Comparison of ENCODE assay signal across 8 mouse cellular contexts in the genomic region with DNA sequence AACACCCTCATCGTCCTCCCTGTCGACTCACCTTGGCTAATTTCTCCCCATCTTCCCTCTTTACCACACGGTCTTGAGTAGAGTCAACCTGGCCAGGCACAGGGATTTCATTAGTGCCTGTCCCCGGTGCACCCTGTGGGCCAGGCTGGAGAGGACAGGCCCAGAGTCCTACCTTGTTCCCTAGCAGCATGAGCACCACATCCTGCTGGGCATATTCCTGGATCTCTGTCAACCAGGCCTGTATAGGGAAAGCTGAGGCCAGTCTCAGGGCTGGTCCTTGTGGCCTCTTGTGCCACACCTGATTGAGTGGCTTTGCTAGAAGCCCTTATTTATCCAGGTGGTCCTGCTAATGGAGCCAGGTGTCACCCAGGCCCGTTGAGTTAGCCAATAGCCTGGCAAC. TPM values are rescaled to one million over a fixed set of nuclear protein-coding genes. Genes with fewer than 3 reads are reported as not detected.
DNase-seq lines count a peak whose midpoint lies in the region; ATAC-seq and TF ChIP-seq lines count a peak whose summit lies in the region.

No protein-coding gene starts in this region.

- DNase-seq in lung, postnatal 0 days (ENCODE audit: low spot score): no peak
- no peak for DNase-seq in lung, postnatal 36 days
- DNase-seq in ovary, adult 18-20 months (ENCODE audit: low spot score): no peak
- no peak for DNase-seq in thymus, postnatal 25 days
- no peak for DNase-seq in gastrocnemius, adult 2 months

- no peak overlapping the region for H3K4me2 ChIP-seq in lung, postnatal 0 days (replicated peaks; ENCODE audit: low read depth, low read length)
- peak overlapping the region; percentile 79 for H3K4me2 ChIP-seq in limb, embryonic 13.5 days (replicated peaks)
- H3K4me2 ChIP-seq in stomach, embryonic 14.5 days (replicated peaks; ENCODE audit: low read depth, low read length): peak overlapping the region; percentile 84

- no peaks in the 10 kb centered on the region for H3K27me3 ChIP-seq in lung, postnatal 0 days (replicated peaks; ENCODE audit: insufficient read depth, low read length)
- H3K27me3 ChIP-seq in limb, embryonic 13.5 days: no peaks in the 10 kb centered on the region
- no peaks in the 10 kb centered on the region for H3K27me3 ChIP-seq in stomach, embryonic 14.5 days (ENCODE audit: control insufficient read depth, insufficient read depth, low read length)

- 20% methylated on average over 5 of the region's 5 CpGs for WGBS in lung, postnatal 0 days
- 28% methylated on average over 5 of the region's 5 CpGs for WGBS in limb, embryonic 13.5 days
- WGBS in stomach, embryonic 14.5 days: 29% methylated on average over 5 of the region's 5 CpGs

- no peak for TF ChIP-seq EP300 in lung, postnatal 0 days (IDR thresholded peaks at IDR 0.05)

- no peak overlapping the region for H3K27ac ChIP-seq in lung, postnatal 0 days (ENCODE audit: low read length)
- H3K27ac ChIP-seq in embryonic fibroblast, embryonic 13.5 days (ENCODE audit: insufficient read depth, low read length): peak overlapping the region; percentile 39; the same call in 1 of the 2 replicates
- peak overlapping the region; percentile 79 for H3K27ac ChIP-seq in limb, embryonic 13.5 days
- H3K27ac ChIP-seq in stomach, embryonic 14.5 days (ENCODE audit: low read length): peak overlapping the region; percentile 56; the same call in 1 of the 2 replicates
- H3K27ac ChIP-seq in gastrocnemius, adult 2 months: no peak overlapping the region; the same call in 1 of the 2 replicates

- 0 out of 2 replicates have a peak overlapping the region, but pooled peaks have one; percentile 20 for H3K9ac ChIP-seq in lung, postnatal 0 days (replicated peaks; ENCODE audit: low read depth)
- peak overlapping the region; percentile 80 for H3K9ac ChIP-seq in limb, embryonic 13.5 days
- H3K9ac ChIP-seq in stomach, embryonic 14.5 days (replicated peaks; ENCODE audit: low read depth, low read length): peak overlapping the region; percentile 57

- H3K36me3 ChIP-seq in lung, postnatal 0 days (ENCODE audit: insufficient read depth, low read length): no peaks in the 10 kb centered on the region
- H3K36me3 ChIP-seq in limb, embryonic 13.5 days: peaks cover 24% of the 10 kb centered on the region
- peaks cover 16% of the 10 kb centered on the region; the same call in 1 of the 2 replicates for H3K36me3 ChIP-seq in stomach, embryonic 14.5 days (ENCODE audit: control insufficient read depth, insufficient read depth, low read length)

- peak; percentile 45; the same call in 1 of the 2 replicates for TF ChIP-seq POLR2A in embryonic fibroblast, embryonic 13.5 days (IDR thresholded peaks at IDR 0.05; ENCODE audit: low read depth, low read length)

- H3K4me3 ChIP-seq in lung, postnatal 0 days (ENCODE audit: low read depth, low read length): no peak overlapping the region
- peak overlapping the region; percentile 88 for H3K4me3 ChIP-seq in embryonic fibroblast, embryonic 13.5 days (ENCODE audit: insufficient read depth, low read length)
- H3K4me3 ChIP-seq in limb, embryonic 13.5 days: peak overlapping the region; percentile 88
- peak overlapping the region; percentile 85 for H3K4me3 ChIP-seq in stomach, embryonic 14.5 days (ENCODE audit: low read depth, low read length)
- no peak overlapping the region for H3K4me3 ChIP-seq in gastrocnemius, adult 2 months

- no peak for TF ChIP-seq CTCF in lung, postnatal 0 days (IDR thresholded peaks at IDR 0.05)
- TF ChIP-seq CTCF in embryonic fibroblast, embryonic 13.5 days (IDR thresholded peaks at IDR 0.05; ENCODE audit: borderline replicate concordance, insufficient read depth, low read length): no peak
- TF ChIP-seq CTCF in gastrocnemius, adult 2 months (IDR thresholded peaks at IDR 0.05): no peak

- intact Hi-C loops in gastrocnemius, adult 2 months (cut with DNase I): loop anchor here (2.0 to 5.0 kb wide), 3 partner anchors 43 to 123 kb away; a partner anchor contains a TSS

- H3K9me3 ChIP-seq in lung, postnatal 0 days (ENCODE audit: low read length): no peaks in the 10 kb centered on the region
- no peaks in the 10 kb centered on the region for H3K9me3 ChIP-seq in limb, embryonic 13.5 days
- no peaks in the 10 kb centered on the region for H3K9me3 ChIP-seq in stomach, embryonic 14.5 days (ENCODE audit: control insufficient read depth, low read depth, low read length)

- peaks cover 18% of the 10 kb centered on the region; the same call in 1 of the 2 replicates for H3K4me1 ChIP-seq in lung, postnatal 0 days (ENCODE audit: insufficient read depth, low read depth, low read length)
- H3K4me1 ChIP-seq in embryonic fibroblast, embryonic 13.5 days (ENCODE audit: control insufficient read depth, insufficient read depth, low read length): peaks cover 6% of the 10 kb centered on the region; the same call in 1 of the 2 replicates
- peaks cover 71% of the 10 kb centered on the region for H3K4me1 ChIP-seq in limb, embryonic 13.5 days
- peaks cover 27% of the 10 kb centered on the region for H3K4me1 ChIP-seq in stomach, embryonic 14.5 days (ENCODE audit: control insufficient read depth, insufficient read depth, low read length)

- no peak for ATAC-seq in lung, postnatal 0 days
- no peak for ATAC-seq in limb, embryonic 13.5 days (ENCODE audit: low FRiP score, low read depth)
- no peak for ATAC-seq in stomach, embryonic 14.5 days (ENCODE audit: insufficient number of reproducible peaks, insufficient read depth, low FRiP score, low read depth)

RNA-seq across cellular contexts. Expression of a gene that starts 2.1 kb away (rescaled TPM):
- 65.3 and 66.8 TPM in 2 replicates for polyA plus RNA-seq in lung, postnatal 0 days (2015; fragmentation: Nextera tagmentation; extraction: Ambion mirVana)
- 161 and 163 TPM in 2 replicates for polyA plus RNA-seq in embryonic fibroblast, embryonic 13.5 days (2011; ENCODE audit: insufficient read length, low read depth, missing spikeins)
- polyA plus RNA-seq in limb, embryonic 13.5 days (2015; fragmentation: Nextera tagmentation; extraction: Ambion mirVana): 96.2 and 103 TPM in 2 replicates
- 87.6 and 97.3 TPM in 2 replicates for polyA plus RNA-seq in stomach, embryonic 14.5 days (2014; fragmentation: Nextera tagmentation; extraction: Ambion mirVana)
- total RNA-seq in gastrocnemius, adult 2 months (2021): 10 to 100 TPM; 27.3 to 35.2 TPM

RNA-seq across cellular contexts. Expression of a gene that starts 4.1 kb away (rescaled TPM):
- 1.2 and 1.3 TPM in 2 replicates for polyA plus RNA-seq in lung, postnatal 0 days (2015; fragmentation: Nextera tagmentation; extraction: Ambion mirVana)
- polyA plus RNA-seq in embryonic fibroblast, embryonic 13.5 days (2011; ENCODE audit: insufficient read length, low read depth, missing spikeins): 1.4 and 1.6 TPM in 2 replicates
- polyA plus RNA-seq in limb, embryonic 13.5 days (2015; fragmentation: Nextera tagmentation; extraction: Ambion mirVana): 3.4 TPM in 2 replicates
- polyA plus RNA-seq in stomach, embryonic 14.5 days (2014; fragmentation: Nextera tagmentation; extraction: Ambion mirVana): 3.0 and 3.2 TPM in 2 replicates
- not detected for total RNA-seq in gastrocnemius, adult 2 months (2021)

RNA-seq across cellular contexts. Expression of a gene that starts 19.8 kb away (rescaled TPM):
- 26.3 and 27.4 TPM in 2 replicates for polyA plus RNA-seq in lung, postnatal 0 days (2015; fragmentation: Nextera tagmentation; extraction: Ambion mirVana)
- polyA plus RNA-seq in embryonic fibroblast, embryonic 13.5 days (2011; ENCODE audit: insufficient read length, low read depth, missing spikeins): 63.1 and 66.7 TPM in 2 replicates
- 22.3 and 36.6 TPM in 2 replicates for polyA plus RNA-seq in limb, embryonic 13.5 days (2015; fragmentation: Nextera tagmentation; extraction: Ambion mirVana)
- 27.3 and 35.9 TPM in 2 replicates for polyA plus RNA-seq in stomach, embryonic 14.5 days (2014; fragmentation: Nextera tagmentation; extraction: Ambion mirVana)
- 10 to 100 TPM; 18.3 to 25.0 TPM for total RNA-seq in gastrocnemius, adult 2 months (2021)

RNA-seq across cellular contexts. Expression of a gene that starts 41.5 kb away (rescaled TPM):
- 0.15 and 0.33 TPM in 2 replicates for polyA plus RNA-seq in lung, postnatal 0 days (2015; fragmentation: Nextera tagmentation; extraction: Ambion mirVana)
- polyA plus RNA-seq in embryonic fibroblast, embryonic 13.5 days (2011; ENCODE audit: insufficient read length, low read depth, missing spikeins): not detected in 2 replicates
- polyA plus RNA-seq in limb, embryonic 13.5 days (2015; fragmentation: Nextera tagmentation; extraction: Ambion mirVana): 5.0 and 5.2 TPM in 2 replicates
- 2.7 and 3.8 TPM in 2 replicates for polyA plus RNA-seq in stomach, embryonic 14.5 days (2014; fragmentation: Nextera tagmentation; extraction: Ambion mirVana)
- under 1 TPM in 1 of 2 experiments, not detected in 1; 0.08 TPM for total RNA-seq in gastrocnemius, adult 2 months (2021)

RNA-seq across cellular contexts. Expression of a gene that starts 51.0 kb away (rescaled TPM):
- 13.0 and 14.4 TPM in 2 replicates for polyA plus RNA-seq in lung, postnatal 0 days (2015; fragmentation: Nextera tagmentation; extraction: Ambion mirVana)
- polyA plus RNA-seq in embryonic fibroblast, embryonic 13.5 days (2011; ENCODE audit: insufficient read length, low read depth, missing spikeins): 20.9 and 23.3 TPM in 2 replicates
- 33.1 and 35.6 TPM in 2 replicates for polyA plus RNA-seq in limb, embryonic 13.5 days (2015; fragmentation: Nextera tagmentation; extraction: Ambion mirVana)
- 39.7 and 46.2 TPM in 2 replicates for polyA plus RNA-seq in stomach, embryonic 14.5 days (2014; fragmentation: Nextera tagmentation; extraction: Ambion mirVana)
- total RNA-seq in gastrocnemius, adult 2 months (2021): 10 to 100 TPM; 12.1 to 14.8 TPM

Comparison
In these comparisons a context has a peak if more than half of its experiments do, and no peak if none do; other contexts are left out.
1. H3K27ac ChIP-seq: peak in embryonic fibroblast, embryonic 13.5 days (single experiment), limb, embryonic 13.5 days (single experiment) and stomach, embryonic 14.5 days (single experiment); none in lung, postnatal 0 days (single experiment) and gastrocnemius, adult 2 months (single experiment).
2. H3K4me3 ChIP-seq: peak in embryonic fibroblast, embryonic 13.5 days (single experiment), limb, embryonic 13.5 days (single experiment) and stomach, embryonic 14.5 days (single experiment); none in lung, postnatal 0 days (single experiment) and gastrocnemius, adult 2 months (single experiment).
3. H3K9ac ChIP-seq: peak in every context shown above with its lines; median percentile 80 in limb, embryonic 13.5 days; 57 in stomach, embryonic 14.5 days; 20 in lung, postnatal 0 days.